Mouse (Mus musculus) liver, postnatal 0 days (tissue): ENCODE results near the gene Cnst. TPM values are rescaled to one million over a fixed set of nuclear protein-coding genes. Genes with fewer than 3 reads are reported as not detected.

Experiments
- ATAC-seq: fragments of 200-750 bp; cut with Nextera tagmentation; 2 replicates; pipeline ENCODE4 v1.8.0; 2017; ENCODE audit warnings: mild to moderate bottlenecking, moderate library complexity
- DNase-seq: peaks from one replicate; pipeline ENCODE4 v3.0.0-alpha.2; 2016
- H3K27ac ChIP-seq: fragments of 300-500 bp; sonication (generic); 2 replicates; pipeline ENCODE4 v1.5.1; 2014; ENCODE audit warnings: antibody characterized with exemption, moderate library complexity, mild to moderate bottlenecking, low read depth
- H3K27me3 ChIP-seq: fragments of 300-500 bp; sonication (generic); 2 replicates; pipeline ENCODE4 v1.6.1; 2014; ENCODE audit warnings: low read length, control low read depth, mixed read lengths; ENCODE audit not compliant: insufficient read depth
- H3K36me3 ChIP-seq: fragments of 300-500 bp; sonication (generic); replicated peaks from 2 replicates; pipeline ENCODE4 v1.6.1; 2014; ENCODE audit warnings: mild to moderate bottlenecking, control low read depth, low read length, moderate library complexity, mixed read lengths; ENCODE audit not compliant: insufficient read depth
- H3K4me1 ChIP-seq: fragments of 300-500 bp; sonication (generic); 2 replicates; pipeline ENCODE4 v1.6.1; 2014; ENCODE audit warnings: antibody characterized with exemption, mild to moderate bottlenecking, control low read depth; ENCODE audit not compliant: insufficient read depth
- H3K4me2 ChIP-seq: fragments of 300-500 bp; sonication (generic); 2 replicates; pipeline ENCODE4 v1.6.1; 2014; ENCODE audit warnings: low read depth, mild to moderate bottlenecking, low read length, moderate library complexity, mixed read lengths
- H3K4me3 ChIP-seq: fragments of 300-500 bp; sonication (generic); 2 replicates; pipeline ENCODE4 v1.5.1; 2014; ENCODE audit warnings: low read depth, low read length
- H3K9ac ChIP-seq: fragments of 300-500 bp; sonication (generic); replicated peaks from 2 replicates; pipeline ENCODE4 v1.6.1; 2014; ENCODE audit warnings: mild to moderate bottlenecking, moderate library complexity
- H3K9me3 ChIP-seq: fragments of 300-500 bp; sonication (generic); 2 replicates; pipeline ENCODE4 v1.6.1; 2016; ENCODE audit warnings: mild to moderate bottlenecking, control low read depth, low read length, mixed read lengths
- CTCF ChIP-seq: sonication (generic); IDR thresholded peaks from 2 replicates; pipeline ENCODE4 v1.5.1; 2016; ENCODE audit warnings: antibody characterized with exemption, low read depth
- EP300 ChIP-seq: IDR thresholded peaks from 2 replicates; pipeline ENCODE4 v1.6.1; 2016; ENCODE audit warnings: antibody characterized with exemption, low read depth, mild to moderate bottlenecking
- WGBS: fragments of 180-500 bp; shearing (Covaris S2); extraction: QIAGEN DNeasy Blood & Tissue Kit; methylation state at CpG from one replicate; pipeline ENCODE4 v1.1.7; 2014; ENCODE audit not compliant: insufficient replicate concordance; 5-methylcytosine and 5-hydroxymethylcytosine counted together
- polyA plus RNA-seq: library from polyadenylated mRNA; unstranded; fragments of >200 nt; fragmentation: Nextera tagmentation; extraction: Ambion mirVana; gene quantifications from 2 replicates; pipeline ENCODE4 v1.2.1, GENCODE M21; 2015

Gene Cnst
- polyA plus RNA-seq, 1 experiment from 2014 or later, result 5.8 TPM

DNA sequence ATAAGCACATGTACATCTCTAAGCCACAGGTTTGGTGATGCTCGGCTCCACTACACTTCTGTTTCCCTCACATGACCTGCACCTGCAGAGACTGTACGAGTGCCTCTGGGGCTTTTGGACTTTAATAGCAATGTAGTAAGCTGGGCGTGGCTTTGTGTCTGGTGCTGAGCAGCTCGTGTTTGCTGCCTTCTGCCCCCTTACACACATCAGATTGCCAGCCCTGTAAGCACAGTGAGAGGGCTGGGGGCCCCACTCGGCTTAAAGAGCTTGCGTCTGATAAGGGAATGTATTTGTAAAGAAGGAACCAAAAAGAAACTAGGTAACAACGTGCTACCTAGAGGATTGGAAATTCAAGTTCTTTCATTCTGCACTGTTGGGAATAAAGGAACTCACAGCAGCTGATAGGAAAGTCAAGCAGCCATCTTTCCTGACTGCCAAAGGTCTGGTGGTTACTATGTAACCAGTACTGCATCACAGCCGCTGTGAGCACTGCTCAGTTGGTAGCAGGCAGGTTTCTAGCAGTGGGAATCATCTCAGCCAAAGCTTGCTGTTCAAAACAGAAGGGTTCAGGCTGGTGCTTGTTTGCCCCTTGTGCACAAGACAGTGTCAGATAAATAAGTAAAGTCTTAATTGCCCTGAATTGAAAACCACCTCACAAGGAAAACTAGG, 82.4 kb downstream of the Cnst start:
- no peak for TF ChIP-seq CTCF
- no peak for TF ChIP-seq EP300
- H3K4me3 ChIP-seq, result no peak overlapping the region
- no peak overlapping the region for H3K4me2 ChIP-seq
- no peak overlapping the region for H3K27ac ChIP-seq
- no peak overlapping the region for H3K9ac ChIP-seq
- no peaks in the 10 kb centered on the region for H3K9me3 ChIP-seq
- no peaks in the 10 kb centered on the region for H3K27me3 ChIP-seq
- H3K36me3 ChIP-seq, result peaks cover 16% of the 10 kb centered on the region; the same call in 1 of the 2 replicates
- 30% methylated on average over 8 of the region's 8 CpGs for WGBS
- no peak for DNase-seq
- H3K4me1 ChIP-seq, result no peaks in the 10 kb centered on the region
- ATAC-seq, result peak; percentile 62

DNA sequence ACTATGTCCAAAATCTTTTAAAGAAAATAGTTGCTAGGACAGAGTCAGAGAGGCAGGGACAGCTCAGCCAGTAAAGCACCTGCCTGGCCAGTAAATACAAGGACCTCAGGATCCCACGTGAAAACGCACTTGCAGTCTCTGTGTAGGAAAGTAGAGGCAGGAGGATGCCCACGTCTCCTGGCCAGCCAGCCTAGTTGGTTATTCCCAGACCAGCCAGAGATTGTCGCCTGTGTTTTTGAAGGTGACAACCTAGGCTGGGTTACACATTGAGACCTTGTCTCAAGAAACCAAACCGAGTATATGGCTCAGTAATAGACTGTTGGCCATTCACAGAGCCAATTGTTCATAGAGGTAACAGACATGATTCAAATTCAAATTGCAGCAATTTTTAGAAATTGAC, 83.1 kb downstream of the Cnst start:
- ATAC-seq, result no peak
- 79% methylated on average over 5 of the region's 5 CpGs for WGBS
- Histone ChIP-seq H3K36me3 (peaks cover 16% of the 10 kb centered on the region; the same call in 1 of the 2 replicates), H3K27ac (no peak overlapping the region), H3K4me1 (no peaks in the 10 kb centered on the region), H3K4me2 (no peak overlapping the region), H3K9ac (no peak overlapping the region), H3K4me3 (no peak overlapping the region), H3K9me3 (no peaks in the 10 kb centered on the region), H3K27me3 (no peaks in the 10 kb centered on the region)
- DNase-seq, result no peak
- no peak for TF ChIP-seq EP300
- TF ChIP-seq CTCF, result no peak

DNA sequence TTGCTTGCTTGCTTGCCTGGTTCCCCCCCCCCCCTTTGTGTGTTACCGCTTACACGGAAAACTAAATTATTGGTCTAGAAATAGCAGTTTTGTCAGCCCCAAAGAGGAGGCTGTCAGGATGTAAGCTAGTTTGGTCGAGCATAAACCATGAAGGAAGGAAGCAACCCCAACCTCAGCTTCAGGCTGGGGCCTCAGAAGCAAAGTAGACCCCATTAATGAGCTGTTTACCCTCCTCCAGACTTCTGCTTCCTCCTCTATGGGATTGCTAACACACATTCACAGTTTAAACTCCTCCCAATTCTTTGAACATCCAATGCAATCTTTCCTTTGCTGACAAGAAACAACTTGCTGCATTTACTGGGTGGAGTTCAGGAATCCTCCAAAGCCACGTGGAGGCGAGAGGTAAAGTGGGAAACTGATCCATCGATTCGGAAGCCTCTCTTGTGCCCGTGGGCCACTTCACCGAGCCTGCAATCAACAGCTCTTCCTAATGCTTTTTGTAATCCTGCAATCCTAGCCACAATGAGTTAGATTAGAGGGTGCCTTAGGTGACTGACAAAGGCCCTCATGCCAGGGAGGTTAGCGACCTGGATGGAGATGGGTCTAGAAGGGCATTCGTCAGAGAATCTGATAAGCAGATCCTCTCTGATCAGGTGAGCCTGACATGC, 86.7 kb downstream of the Cnst start:
- 63% methylated on average over 11 of the region's 11 CpGs for WGBS
- Histone ChIP-seq H3K27ac (no peak overlapping the region), H3K4me2 (no peak overlapping the region), H3K36me3 (no peaks in the 10 kb centered on the region), H3K4me3 (no peak overlapping the region), H3K9ac (no peak overlapping the region), H3K9me3 (no peaks in the 10 kb centered on the region), H3K27me3 (no peaks in the 10 kb centered on the region), H3K4me1 (no peaks in the 10 kb centered on the region)
- TF ChIP-seq CTCF, result no peak
- no peak for TF ChIP-seq EP300
- no peak for DNase-seq
- no peak for ATAC-seq

DNA sequence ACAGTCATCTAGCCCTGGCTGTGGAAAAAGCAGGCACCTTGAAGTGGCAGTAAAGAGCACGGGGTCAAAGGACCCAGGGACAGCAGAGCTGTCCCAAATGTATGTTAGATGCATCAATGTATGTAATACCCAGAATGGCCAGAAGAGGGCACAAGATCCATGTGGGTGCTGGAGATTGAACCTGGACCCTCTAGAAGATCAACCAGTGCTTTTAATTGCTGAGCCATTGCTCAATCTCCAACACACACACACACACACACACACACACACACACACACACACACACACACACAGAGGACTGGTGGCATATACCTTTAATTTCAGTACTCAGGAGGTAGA, 87.2 kb downstream of the Cnst start:
- ATAC-seq, result peak; percentile 25; the same call in 1 of the 2 replicates
- no peaks in the 10 kb centered on the region for H3K9me3 ChIP-seq

DNA sequence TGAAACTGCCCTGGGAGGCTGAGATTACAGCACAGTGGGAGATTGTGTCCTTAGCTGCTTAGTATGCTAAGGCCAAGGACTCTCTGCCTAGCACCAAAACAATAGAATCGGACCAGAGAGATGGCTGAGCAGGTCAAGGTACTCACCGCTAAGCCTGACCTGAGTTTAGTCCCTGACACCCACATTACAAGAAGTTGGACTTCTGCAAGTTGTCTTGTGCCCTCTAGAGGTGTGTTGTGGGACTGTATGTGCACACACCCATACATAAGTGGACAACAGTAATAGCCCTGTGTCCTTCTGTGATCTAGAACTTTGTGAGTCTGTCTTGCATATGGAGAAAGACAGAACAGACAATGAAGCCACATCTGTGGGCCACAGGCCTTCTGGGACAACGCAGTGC, 88.0 kb downstream of the Cnst start:
- no peak overlapping the region for H3K4me2 ChIP-seq
- ATAC-seq (no peak), DNase-seq (no peak)
- H3K27ac ChIP-seq, result no peak overlapping the region
- 88% methylated on average over 3 of the region's 3 CpGs for WGBS
- H3K4me3 ChIP-seq, result no peak overlapping the region
- H3K36me3 ChIP-seq, result no peaks in the 10 kb centered on the region
- no peak overlapping the region for H3K9ac ChIP-seq
- TF ChIP-seq EP300 (no peak), CTCF (0 out of 2 replicates have a peak, but pooled peaks have one; percentile 21)
- H3K27me3 ChIP-seq, result no peaks in the 10 kb centered on the region
- no peaks in the 10 kb centered on the region for H3K9me3 ChIP-seq
- H3K4me1 ChIP-seq, result no peaks in the 10 kb centered on the region

More for the DNA sequence above, 87.2 kb downstream of the Cnst start:
- H3K4me1 ChIP-seq, result no peaks in the 10 kb centered on the region
- H3K4me2 ChIP-seq, result no peak overlapping the region
- H3K27ac ChIP-seq, result no peak overlapping the region
- H3K4me3 ChIP-seq, result no peak overlapping the region
- H3K27me3 ChIP-seq, result no peaks in the 10 kb centered on the region
- WGBS, result 30% methylated on average over 1 of the region's 1 CpGs
- H3K9ac ChIP-seq, result no peak overlapping the region
- H3K36me3 ChIP-seq, result no peaks in the 10 kb centered on the region
- DNase-seq, result peak; percentile 31
- peak; percentile 77 for TF ChIP-seq CTCF
- no peak for TF ChIP-seq EP300

DNA sequence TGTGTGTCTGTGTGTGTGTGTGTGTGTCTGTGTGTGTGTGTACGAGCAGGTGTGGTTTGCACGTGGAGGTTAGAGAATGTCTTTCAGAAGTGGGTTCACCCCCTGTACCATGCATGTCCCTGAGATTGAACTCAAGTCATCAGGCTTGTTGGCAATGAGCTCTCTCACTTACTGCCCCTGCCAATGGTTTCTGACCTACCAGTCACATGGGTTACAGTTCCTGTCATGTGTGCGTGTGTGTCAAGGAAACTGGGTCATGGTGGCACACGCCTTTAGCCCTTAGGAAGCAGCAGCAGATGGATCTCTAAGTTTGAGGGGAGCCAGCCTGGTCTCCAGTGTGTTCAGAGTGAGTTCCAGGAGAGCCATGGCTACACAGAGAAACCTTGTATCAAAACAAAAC, 96.6 kb downstream of the Cnst start:
- no peak for TF ChIP-seq CTCF
- TF ChIP-seq EP300, result no peak
- no peak for DNase-seq

More for the DNA sequence above, 96.6 kb downstream of the Cnst start:
- Histone ChIP-seq H3K4me2 (no peak overlapping the region), H3K9ac (no peak overlapping the region), H3K27ac (no peak overlapping the region), H3K27me3 (no peaks in the 10 kb centered on the region), H3K4me1 (no peaks in the 10 kb centered on the region), H3K4me3 (no peak overlapping the region), H3K9me3 (no peaks in the 10 kb centered on the region), H3K36me3 (no peaks in the 10 kb centered on the region)
- 75% methylated on average over 4 of the region's 4 CpGs for whole genome bisulfite sequencing
- no peak for ATAC-seq
